Mouse (Mus musculus) bone marrow, adult 2 months (tissue): ENCODE measurements around the gene Hibadh. TPM values are rescaled to one million over a fixed set of nuclear protein-coding genes. Genes with fewer than 3 reads are reported as not detected.

Source experiments
- H3K27ac ChIP-seq: fragments of 200-500 bp; 2 replicates; pipeline ENCODE4 v1.5.1; 2012; ENCODE audit warnings: low read depth, mild to moderate bottlenecking, control low read depth, inconsistent platforms, low read length; ENCODE audit not compliant: control insufficient read depth, poor library complexity, insufficient read depth
- H3K4me1 ChIP-seq: fragments of 200-500 bp; 2 replicates; pipeline ENCODE4 v1.6.1; 2011; ENCODE audit warnings: low read length; ENCODE audit not compliant: control insufficient read depth, insufficient read depth
- H3K4me3 ChIP-seq: fragments of 200-500 bp; replicated peaks from 2 replicates; pipeline ENCODE3; 2011; ENCODE audit warnings: mild to moderate bottlenecking, low read depth, low read length, control low read depth; ENCODE audit not compliant: control insufficient read depth
- CTCF ChIP-seq: fragments of 200-500 bp; IDR thresholded peaks from 2 replicates; pipeline ENCODE4 v1.5.1; 2011; ENCODE audit warnings: low read length, control low read depth; ENCODE audit not compliant: control insufficient read depth, insufficient read depth
- POLR2A ChIP-seq: fragments of 200-500 bp; IDR thresholded peaks from 2 replicates; pipeline ENCODE4 v1.6.1; 2011; ENCODE audit warnings: low read depth, mild to moderate bottlenecking, control low read depth, low read length, borderline replicate concordance; ENCODE audit not compliant: control insufficient read depth
- WGBS: fragments of 180-500 bp; shearing (Covaris S2); methylation state at CpG from one replicate; pipeline ENCODE4 v1.1.7; 2018; 5-methylcytosine and 5-hydroxymethylcytosine counted together
- polyA plus RNA-seq: library from polyadenylated mRNA; stranded (reverse); fragments of >200 nt; gene quantifications from 2 replicates; pipeline ENCODE4 v1.2.4, GENCODE M21; 2011; ENCODE audit warnings: low replicate concordance; ENCODE audit not compliant: missing spikeins, insufficient read depth, insufficient read length

The Hibadh gene
- polyA plus RNA-seq, 1 experiment, result 21.7 TPM

GRCm38 (mm10) chr6:52531366-52532143 is 108.6 kb downstream of the Hibadh start:
- TF ChIP-seq POLR2A (no peak), CTCF (no peak)
- Histone ChIP-seq H3K4me1 (no peaks in the 10 kb centered on the region), H3K4me3 (no peak overlapping the region), H3K27ac (no peak overlapping the region)
- 86% methylated on average over 19 of the region's 19 CpGs for WGBS

- no peak for TF ChIP-seq POLR2A
- no peak for TF ChIP-seq CTCF
- H3K27ac ChIP-seq, result no peak overlapping the region
- 84% methylated on average over 10 of the region's 10 CpGs for WGBS
- no peaks in the 10 kb centered on the region for H3K4me1 ChIP-seq
- H3K4me3 ChIP-seq, result no peak overlapping the region
Measured at GRCm38 (mm10) chr6:52530861-52531260, 109.3 kb downstream of the Hibadh start.

DNA sequence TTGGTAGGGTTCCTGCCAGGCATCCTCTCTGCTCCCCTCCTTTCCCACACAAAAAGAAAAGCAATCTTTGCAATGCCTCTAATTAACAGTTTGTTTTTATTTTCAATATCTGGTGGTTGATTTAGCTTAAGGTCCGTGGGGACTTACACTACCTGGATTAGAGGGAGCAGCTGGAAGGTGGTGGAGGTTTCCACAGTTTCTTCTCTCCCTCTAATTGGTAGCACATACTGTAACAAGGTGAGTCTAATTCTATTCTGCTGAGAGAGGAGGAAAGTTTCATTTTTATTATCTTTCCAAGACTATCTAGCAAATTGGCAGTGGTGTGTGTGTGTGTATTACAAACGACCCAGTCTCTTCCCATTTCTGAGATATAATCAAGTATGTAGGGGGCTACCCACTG is 116.0 kb downstream of the Hibadh start:
- no peak overlapping the region for H3K27ac ChIP-seq
- 48% methylated on average over 2 of the region's 2 CpGs for WGBS
- H3K4me3 ChIP-seq, result no peak overlapping the region
- no peaks in the 10 kb centered on the region for H3K4me1 ChIP-seq
- TF ChIP-seq CTCF (no peak), POLR2A (no peak)

- Histone ChIP-seq H3K4me3 (no peak overlapping the region), H3K27ac (no peak overlapping the region), H3K4me1 (no peaks in the 10 kb centered on the region)
- WGBS, result 82% methylated on average over 10 of the region's 10 CpGs
- TF ChIP-seq CTCF (no peak), POLR2A (no peak)
Measured at GRCm38 (mm10) chr6:52518704-52519103, 121.5 kb downstream of the Hibadh start.

- no peak for TF ChIP-seq POLR2A
- no peak for TF ChIP-seq CTCF
- 79% methylated on average over 5 of the region's 5 CpGs for WGBS
- Histone ChIP-seq H3K4me3 (no peak overlapping the region), H3K4me1 (no peaks in the 10 kb centered on the region), H3K27ac (no peak overlapping the region)
Measured at GRCm38 (mm10) chr6:52517272-52517671, 122.9 kb downstream of the Hibadh start.

GRCm38 (mm10) chr6:52513876-52514405 is 126.2 kb downstream of the Hibadh start:
- TF ChIP-seq POLR2A (no peak), CTCF (no peak)
- Histone ChIP-seq H3K4me3 (no peak overlapping the region), H3K27ac (no peak overlapping the region), H3K4me1 (no peaks in the 10 kb centered on the region)
- 73% methylated on average over 4 of the region's 4 CpGs for WGBS

DNA sequence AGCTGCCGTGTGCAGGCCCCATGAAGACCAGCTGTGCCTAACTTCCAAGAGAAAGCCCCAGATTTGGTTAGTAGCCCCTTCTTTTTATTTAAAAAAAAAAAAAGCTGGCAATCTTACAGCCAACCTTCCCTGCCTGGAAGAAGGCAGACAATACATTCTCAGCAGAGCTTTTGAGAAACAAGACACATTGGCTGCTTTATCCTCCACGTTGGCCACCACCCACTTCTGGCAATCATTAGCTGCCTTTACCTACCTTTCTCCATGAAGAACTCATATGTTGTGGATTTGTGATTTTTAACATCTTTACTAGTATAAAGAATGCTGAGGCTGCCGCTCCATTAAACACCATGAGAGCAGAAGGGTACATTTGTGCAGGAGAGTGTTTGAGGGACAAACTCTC is 131.4 kb downstream of the Hibadh start:
- no peak overlapping the region for H3K4me3 ChIP-seq
- WGBS, result 83% methylated on average over 3 of the region's 3 CpGs
- TF ChIP-seq POLR2A (no peak), CTCF (no peak)
- no peaks in the 10 kb centered on the region for H3K4me1 ChIP-seq
- H3K27ac ChIP-seq, result no peak overlapping the region

GRCm38 (mm10) chr6:52507946-52508345 is 132.2 kb downstream of the Hibadh start:
- Histone ChIP-seq H3K4me3 (no peak overlapping the region), H3K4me1 (no peaks in the 10 kb centered on the region), H3K27ac (no peak overlapping the region)
- TF ChIP-seq POLR2A, result no peak
- TF ChIP-seq CTCF, result no peak
- WGBS, result 73% methylated on average over 7 of the region's 7 CpGs
